Mouse (Mus musculus): Measurements from ENCODE around the gene 2310009B15Rik. TPM values are rescaled to one million over a fixed set of nuclear protein-coding genes. Genes with fewer than 3 reads are reported as not detected.
A peak's percentile ranks its signal among the peaks of the same experiment; 100 is the strongest.

Gene 2310009B15Rik
- polyA plus RNA-seq, 1 experiment from 2014 or later = 42.4 TPM

GRCm38 (mm10) chr1:138839809-138840430 lies 16.7 kb downstream of the 2310009B15Rik start:
- 5% methylated on average over 16 of the region's 16 CpGs for WGBS
- peaks cover 68% of the 10 kb centered on the region for H3K27me3 ChIP-seq (ENCODE audit: control insufficient read depth, insufficient read depth, low read length)
- peak overlapping the region; percentile 35; the same call in 1 of the 2 replicates for H3K9ac ChIP-seq (ENCODE audit: low read depth, low read length)
- DNase-seq (ENCODE audit: low spot score) = peak; percentile 52
- no peak for ATAC-seq (ENCODE audit: low FRiP score)
- H3K36me3 ChIP-seq (ENCODE audit: control insufficient read depth, insufficient read depth, low read length) = no peaks in the 10 kb centered on the region
- peaks cover 2% of the 10 kb centered on the region; the same call in 1 of the 2 replicates for H3K4me1 ChIP-seq (replicated peaks; ENCODE audit: control insufficient read depth, insufficient read depth, low read length)
- no peak overlapping the region for H3K27ac ChIP-seq (ENCODE audit: low read depth, low read length)
- H3K4me3 ChIP-seq (ENCODE audit: low read depth, low read length) = peak overlapping the region; percentile 43
- no peaks in the 10 kb centered on the region for H3K9me3 ChIP-seq (ENCODE audit: control insufficient read depth, low read length)
- H3K4me2 ChIP-seq (replicated peaks; ENCODE audit: low read depth, low read length) = no peak overlapping the region

DNA sequence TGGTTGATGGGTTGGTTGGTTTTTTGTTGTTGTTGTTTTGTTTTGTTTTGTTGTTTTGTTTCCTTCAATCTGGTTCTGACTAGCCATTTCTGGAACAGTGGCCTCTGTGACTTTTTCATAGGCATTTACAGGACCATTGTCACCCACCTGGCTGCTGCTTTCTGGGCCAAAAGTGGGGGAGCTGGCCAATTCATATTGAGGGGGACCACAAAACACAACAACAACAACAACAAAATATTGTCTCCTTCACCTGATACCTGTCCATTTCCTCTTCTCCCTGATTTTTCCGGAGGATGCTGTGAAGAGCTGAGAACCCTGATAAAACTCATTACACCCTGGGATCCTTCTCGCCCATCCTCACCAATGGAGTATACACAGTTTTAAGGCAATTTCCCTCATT lies 17.4 kb downstream of the 2310009B15Rik start:
- peak overlapping the region; percentile 43 for H3K4me3 ChIP-seq (ENCODE audit: low read depth, low read length)
- H3K36me3 ChIP-seq (ENCODE audit: control insufficient read depth, insufficient read depth, low read length) = no peaks in the 10 kb centered on the region
- no peaks in the 10 kb centered on the region for H3K9me3 ChIP-seq (ENCODE audit: control insufficient read depth, low read length)
- peak; percentile 39 for DNase-seq (ENCODE audit: low spot score)
- no peak overlapping the region for H3K27ac ChIP-seq (ENCODE audit: low read depth, low read length)
- ATAC-seq (ENCODE audit: low FRiP score) = no peak
- H3K27me3 ChIP-seq (ENCODE audit: control insufficient read depth, insufficient read depth, low read length) = peaks cover 66% of the 10 kb centered on the region
- H3K4me2 ChIP-seq (replicated peaks; ENCODE audit: low read depth, low read length) = no peak overlapping the region
- H3K9ac ChIP-seq (ENCODE audit: low read depth, low read length) = no peak overlapping the region; the same call in 1 of the 2 replicates
- 15% methylated on average over 2 of the region's 2 CpGs for WGBS
- H3K4me1 ChIP-seq (replicated peaks; ENCODE audit: control insufficient read depth, insufficient read depth, low read length) = peaks cover 2% of the 10 kb centered on the region; the same call in 1 of the 2 replicates

DNA sequence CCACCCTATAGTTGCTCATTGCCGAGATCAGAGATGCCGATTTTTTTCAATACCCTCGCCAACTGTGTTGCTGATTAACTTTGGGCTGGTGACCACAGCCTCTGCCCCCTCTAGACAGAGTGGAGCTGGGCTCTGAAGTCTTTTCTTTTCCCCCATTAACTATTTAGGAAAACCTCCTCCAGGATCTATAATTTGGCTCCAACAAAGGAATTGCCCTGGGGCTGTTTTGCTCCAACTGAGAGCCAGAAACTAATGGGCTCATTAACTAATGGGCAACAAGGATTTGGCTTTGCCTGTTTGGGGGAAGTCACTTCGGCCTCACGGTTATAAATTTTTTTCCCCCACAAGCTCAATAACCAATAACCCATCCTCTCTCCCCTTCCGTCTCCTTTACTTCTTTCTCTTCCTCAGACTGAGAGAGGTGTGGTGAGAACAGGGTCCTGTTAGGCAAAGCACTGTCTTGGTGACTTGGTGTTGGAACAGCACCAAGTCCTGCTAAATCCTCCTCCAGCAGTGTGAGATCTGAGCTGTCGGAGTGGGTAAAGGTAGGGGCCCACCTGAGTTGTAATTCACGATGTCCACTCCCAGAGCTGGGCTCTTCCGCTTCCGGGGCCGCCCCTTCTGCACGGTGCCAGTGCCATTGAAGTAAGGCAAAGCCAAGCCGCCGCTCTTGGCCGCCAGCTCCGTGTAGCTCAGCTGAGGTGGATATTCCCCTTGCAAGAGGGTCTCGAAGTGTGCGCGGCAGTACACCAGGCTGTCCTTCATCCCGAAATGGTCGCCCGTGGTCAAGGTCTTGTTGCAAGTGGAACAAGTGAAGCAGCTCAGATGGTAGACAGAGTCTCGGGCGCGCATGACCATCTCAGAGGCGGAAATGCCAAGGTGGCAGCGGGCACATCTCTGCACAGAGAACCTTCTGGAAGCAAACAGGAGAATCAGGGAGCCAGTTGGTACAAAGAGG lies 18.6 kb downstream of the 2310009B15Rik start:
- H3K36me3 ChIP-seq (ENCODE audit: control insufficient read depth, insufficient read depth, low read length) = no peaks in the 10 kb centered on the region
- H3K9me3 ChIP-seq (ENCODE audit: control insufficient read depth, low read length) = no peaks in the 10 kb centered on the region
- peaks cover 2% of the 10 kb centered on the region; the same call in 1 of the 2 replicates for H3K4me1 ChIP-seq (replicated peaks; ENCODE audit: control insufficient read depth, insufficient read depth, low read length)
- ATAC-seq (ENCODE audit: low FRiP score) = no peak
- H3K27ac ChIP-seq (ENCODE audit: low read depth, low read length) = no peak overlapping the region
- H3K4me3 ChIP-seq (ENCODE audit: low read depth, low read length) = peak overlapping the region; percentile 14; the same call in 1 of the 2 replicates
- DNase-seq (ENCODE audit: low spot score) = peak; percentile 60
- no peak overlapping the region; the same call in 1 of the 2 replicates for H3K9ac ChIP-seq (ENCODE audit: low read depth, low read length)
- peaks cover 63% of the 10 kb centered on the region for H3K27me3 ChIP-seq (ENCODE audit: control insufficient read depth, insufficient read depth, low read length)
- WGBS = 9% methylated on average over 27 of the region's 27 CpGs
- H3K4me2 ChIP-seq (replicated peaks; ENCODE audit: low read depth, low read length) = peak overlapping the region; percentile 15; the same call in 1 of the 2 replicates

DNA sequence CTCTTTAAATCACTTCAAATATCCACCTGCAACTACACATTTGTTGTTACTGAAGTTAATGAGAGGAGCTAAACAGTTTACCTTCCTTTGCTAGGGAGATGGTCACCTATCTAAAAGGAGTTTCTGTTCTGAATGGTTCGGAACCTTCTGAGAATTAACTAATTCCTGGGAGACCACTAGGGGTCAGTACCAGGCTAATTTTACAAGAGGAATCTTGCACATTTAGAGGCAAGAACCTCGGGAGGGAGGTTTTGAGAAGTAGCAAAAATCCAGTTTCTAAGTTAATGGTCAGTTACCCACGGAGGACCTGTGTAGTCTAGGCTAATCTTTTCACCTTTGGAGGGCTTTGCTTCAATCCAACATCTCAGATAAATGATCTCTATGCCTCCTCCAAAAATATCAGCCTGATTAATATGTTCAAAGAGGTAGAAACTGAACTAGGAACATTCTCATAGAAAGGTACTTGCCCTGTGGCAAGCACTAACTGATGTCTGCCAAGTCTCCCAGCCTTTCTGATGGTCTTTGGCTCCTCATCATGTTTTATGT lies 21.2 kb downstream of the 2310009B15Rik start:
- Histone ChIP-seq H3K4me1 (replicated peaks; ENCODE audit: control insufficient read depth, insufficient read depth, low read length) (no peaks in the 10 kb centered on the region), H3K9me3 (ENCODE audit: control insufficient read depth, low read length) (no peaks in the 10 kb centered on the region), H3K36me3 (ENCODE audit: control insufficient read depth, insufficient read depth, low read length) (no peaks in the 10 kb centered on the region), H3K9ac (ENCODE audit: low read depth, low read length) (no peak overlapping the region), H3K27ac (ENCODE audit: low read depth, low read length) (no peak overlapping the region), H3K27me3 (ENCODE audit: control insufficient read depth, insufficient read depth, low read length) (peaks cover 63% of the 10 kb centered on the region), H3K4me2 (replicated peaks; ENCODE audit: low read depth, low read length) (no peak overlapping the region), H3K4me3 (ENCODE audit: low read depth, low read length) (no peak overlapping the region)
- DNase-seq (ENCODE audit: low spot score) = peak; percentile 60
- 2% methylated on average over 3 of the region's 3 CpGs for WGBS
- no peak for ATAC-seq (ENCODE audit: low FRiP score)

GRCm38 (mm10) chr1:138831309-138831708 lies 25.3 kb downstream of the 2310009B15Rik start:
- DNase-seq (ENCODE audit: low spot score) = peak; percentile 65
- ATAC-seq (ENCODE audit: low FRiP score) = peak; percentile 83
- under 1% methylated on average over 16 of the region's 16 CpGs for WGBS

GRCm38 (mm10) chr1:138826841-138827240 lies 29.8 kb downstream of the 2310009B15Rik start:
- ATAC-seq (ENCODE audit: low FRiP score) (no peak), DNase-seq (ENCODE audit: low spot score) (no peak)
- H3K27ac ChIP-seq (ENCODE audit: low read depth, low read length) = no peak overlapping the region
- no peaks in the 10 kb centered on the region for H3K4me1 ChIP-seq (replicated peaks; ENCODE audit: control insufficient read depth, insufficient read depth, low read length)
- H3K27me3 ChIP-seq (ENCODE audit: control insufficient read depth, insufficient read depth, low read length) = no peaks in the 10 kb centered on the region; the same call in 1 of the 2 replicates
- no peaks in the 10 kb centered on the region for H3K36me3 ChIP-seq (ENCODE audit: control insufficient read depth, insufficient read depth, low read length)
- H3K4me2 ChIP-seq (replicated peaks; ENCODE audit: low read depth, low read length) = no peak overlapping the region
- WGBS = 72% methylated on average over 6 of the region's 6 CpGs
- no peaks in the 10 kb centered on the region for H3K9me3 ChIP-seq (ENCODE audit: control insufficient read depth, low read length)
- H3K4me3 ChIP-seq (ENCODE audit: low read depth, low read length) = no peak overlapping the region
- H3K9ac ChIP-seq (ENCODE audit: low read depth, low read length) = no peak overlapping the region

More at GRCm38 (mm10) chr1:138831309-138831708, 25.3 kb downstream of the 2310009B15Rik start:
- Histone ChIP-seq H3K36me3 (ENCODE audit: control insufficient read depth, insufficient read depth, low read length) (no peaks in the 10 kb centered on the region), H3K9ac (ENCODE audit: low read depth, low read length) (no peak overlapping the region), H3K4me1 (replicated peaks; ENCODE audit: control insufficient read depth, insufficient read depth, low read length) (no peaks in the 10 kb centered on the region), H3K4me3 (ENCODE audit: low read depth, low read length) (peak overlapping the region; percentile 26; the same call in 1 of the 2 replicates), H3K27ac (ENCODE audit: low read depth, low read length) (no peak overlapping the region), H3K4me2 (replicated peaks; ENCODE audit: low read depth, low read length) (peak overlapping the region; percentile 36), H3K27me3 (ENCODE audit: control insufficient read depth, insufficient read depth, low read length) (peaks cover 30% of the 10 kb centered on the region), H3K9me3 (ENCODE audit: control insufficient read depth, low read length) (no peaks in the 10 kb centered on the region)

- Histone ChIP-seq H3K4me3 (ENCODE audit: low read depth, low read length) (no peak overlapping the region), H3K27ac (ENCODE audit: low read depth, low read length) (no peak overlapping the region), H3K9ac (ENCODE audit: low read depth, low read length) (no peak overlapping the region), H3K27me3 (ENCODE audit: control insufficient read depth, insufficient read depth, low read length) (no peaks in the 10 kb centered on the region), H3K9me3 (ENCODE audit: control insufficient read depth, low read length) (no peaks in the 10 kb centered on the region), H3K4me2 (replicated peaks; ENCODE audit: low read depth, low read length) (no peak overlapping the region), H3K36me3 (ENCODE audit: control insufficient read depth, insufficient read depth, low read length) (no peaks in the 10 kb centered on the region), H3K4me1 (replicated peaks; ENCODE audit: control insufficient read depth, insufficient read depth, low read length) (no peaks in the 10 kb centered on the region)
- ATAC-seq (ENCODE audit: low FRiP score) (peak; percentile 17; the same call in 1 of the 2 replicates), DNase-seq (ENCODE audit: low spot score) (no peak)
- WGBS = 93% methylated on average over 1 of the region's 1 CpGs
Observed at GRCm38 (mm10) chr1:138822985-138823322, 33.7 kb downstream of the 2310009B15Rik start.

DNA sequence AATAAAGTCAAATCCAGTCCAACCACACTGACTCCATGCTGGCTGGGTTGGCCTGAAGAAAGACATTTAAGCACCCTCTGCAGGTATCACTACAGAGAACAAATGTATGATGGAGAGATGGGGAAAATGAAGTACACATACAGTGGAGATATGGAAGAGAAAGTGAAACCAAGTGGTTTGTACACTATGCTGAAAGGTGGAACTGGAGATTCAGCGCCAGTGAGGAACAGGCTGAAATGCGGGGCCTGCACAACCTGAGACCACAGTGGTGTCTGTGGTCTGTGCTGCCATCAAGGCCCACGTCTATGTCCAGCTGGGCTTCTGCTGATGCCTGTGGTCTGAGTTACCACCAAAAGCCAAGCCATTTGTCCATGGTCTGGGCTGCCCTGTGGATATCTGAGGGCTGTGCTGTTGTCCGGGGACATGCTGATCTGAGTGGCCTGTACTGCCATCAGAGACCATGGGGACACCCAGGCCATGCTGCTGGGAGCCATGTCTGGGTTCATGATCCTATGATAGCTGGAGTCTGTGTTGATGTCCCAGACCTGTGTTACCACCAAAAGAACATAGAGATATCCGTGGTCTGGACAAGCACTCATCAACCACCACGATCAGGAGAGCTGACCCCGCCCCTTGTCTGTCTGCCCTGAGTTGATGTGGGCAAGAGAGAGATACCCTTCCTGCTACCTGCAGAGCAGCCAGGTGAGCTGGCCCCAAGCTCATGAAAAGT lies 34.2 kb downstream of the 2310009B15Rik start:
- H3K27ac ChIP-seq (ENCODE audit: low read depth, low read length) = no peak overlapping the region
- no peak overlapping the region for H3K4me3 ChIP-seq (ENCODE audit: low read depth, low read length)
- no peaks in the 10 kb centered on the region for H3K27me3 ChIP-seq (ENCODE audit: control insufficient read depth, insufficient read depth, low read length)
- no peaks in the 10 kb centered on the region for H3K36me3 ChIP-seq (ENCODE audit: control insufficient read depth, insufficient read depth, low read length)
- ATAC-seq (ENCODE audit: low FRiP score) (peak; percentile 27; the same call in 1 of the 2 replicates), DNase-seq (ENCODE audit: low spot score) (no peak)
- 91% methylated on average over 7 of the region's 7 CpGs for WGBS
- no peak overlapping the region for H3K4me2 ChIP-seq (replicated peaks; ENCODE audit: low read depth, low read length)
- H3K4me1 ChIP-seq (replicated peaks; ENCODE audit: control insufficient read depth, insufficient read depth, low read length) = no peaks in the 10 kb centered on the region
- no peaks in the 10 kb centered on the region for H3K9me3 ChIP-seq (ENCODE audit: control insufficient read depth, low read length)
- no peak overlapping the region for H3K9ac ChIP-seq (ENCODE audit: low read depth, low read length)
